Mouse (Mus musculus) adrenal gland, adult 8-10 months (tissue): Measurements from ENCODE around the gene Obsl1. TPM values are rescaled to one million over a fixed set of nuclear protein-coding genes. Genes with fewer than 3 reads are reported as not detected.
A peak's percentile ranks its signal among the peaks of the same experiment; 100 is the strongest.

Experiments used
- DNase-seq: peaks from one replicate; pipeline ENCODE4 v3.0.0; 2022
- total RNA-seq, 4 experiments: library from RNA; stranded (reverse); gene quantifications; 2 replicates each; pipeline ENCODE4 v1.2.4; 2022

Gene Obsl1
- total RNA-seq, 4 experiments from 2014 or later: 71.0 to 109 (median 87.5) TPM

GRCm38 (mm10) chr1:75518427-75518826 lies 12.2 kb upstream of the Obsl1 start:
- no peak for DNase-seq

GRCm38 (mm10) chr1:75517984-75518383 lies 11.7 kb upstream of the Obsl1 start:
- no peak for DNase-seq

- DNase-seq: no peak
These were observed 10.6 kb upstream of the Obsl1 start for GRCm38 (mm10) chr1:75516703-75517380.

GRCm38 (mm10) chr1:75512550-75512949 lies 6.3 kb upstream of the Obsl1 start:
- no peak for DNase-seq

- no peak for DNase-seq
These were observed 5.4 kb upstream of the Obsl1 start for GRCm38 (mm10) chr1:75511437-75512210.

GRCm38 (mm10) chr1:75510154-75510553 lies 3.9 kb upstream of the Obsl1 start:
- DNase-seq: no peak

- DNase-seq: no peak
These were observed 3.3 kb upstream of the Obsl1 start for GRCm38 (mm10) chr1:75509586-75509985.

- no peak for DNase-seq
These were observed 754 bp upstream of the Obsl1 start, which contains the start of gene Inha for GRCm38 (mm10) chr1:75507006-75507405. Gene Inha, plus strand, starts transcription at chr1:75507077.

- peak; percentile 76 for DNase-seq
These were observed 895 bp downstream of the Obsl1 start for GRCm38 (mm10) chr1:75505159-75505955.

- no peak for DNase-seq
These were observed 1.8 kb downstream of the Obsl1 start for GRCm38 (mm10) chr1:75504256-75505045.

GRCm38 (mm10) chr1:75503651-75503980 lies 2.6 kb downstream of the Obsl1 start:
- DNase-seq: no peak

GRCm38 (mm10) chr1:75502945-75503650 lies 3.2 kb downstream of the Obsl1 start:
- no peak for DNase-seq

GRCm38 (mm10) chr1:75501905-75502304 lies 4.3 kb downstream of the Obsl1 start:
- no peak for DNase-seq

- no peak for DNase-seq
These were observed 6.8 kb downstream of the Obsl1 start for GRCm38 (mm10) chr1:75499441-75499840.

- DNase-seq: no peak
These were observed 7.4 kb downstream of the Obsl1 start for GRCm38 (mm10) chr1:75498897-75499296.

GRCm38 (mm10) chr1:75494878-75495548 lies 11.2 kb downstream of the Obsl1 start:
- no peak for DNase-seq

- DNase-seq: no peak
These were observed 13.6 kb downstream of the Obsl1 start for GRCm38 (mm10) chr1:75492579-75493170.

- DNase-seq: no peak
These were observed 15.3 kb downstream of the Obsl1 start for GRCm38 (mm10) chr1:75490785-75491551.

GRCm38 (mm10) chr1:75487405-75488161 lies 18.7 kb downstream of the Obsl1 start:
- DNase-seq: peak; percentile 78
